Mouse (Mus musculus) layer of hippocampus, adult 2 months (tissue): ENCODE measurements around the gene Ighmbp2. TPM values are rescaled to one million over a fixed set of nuclear protein-coding genes. Genes with fewer than 3 reads are reported as not detected.
"Not testable (repeated sequence)": the region's sequence is repeated elsewhere in the genome, so short reads cannot be mapped to it uniquely, and the experiment has no call there.

ENCODE experiments used
- DNase-seq, 2 experiments: peaks; one replicate each; pipeline ENCODE4 v3.0.0; 2022; ENCODE audit warnings: low spot score in 2 of 2
- H3K27ac ChIP-seq: fragments of 200-600 bp; 2 replicates; pipeline ENCODE4 v1.8.1; 2022
- H3K4me3 ChIP-seq: fragments of 200-600 bp; 2 replicates; pipeline ENCODE4 v1.8.1; 2022; ENCODE audit warnings: mild to moderate bottlenecking
- CTCF ChIP-seq: fragments of 200-600 bp; conservative IDR thresholded peaks from 2 replicates; pipeline ENCODE4 v1.8.1; 2022; ENCODE audit warnings: antibody characterized with exemption, mild to moderate bottlenecking, moderate library complexity
- microRNA-seq, 2 experiments: library from miRNA; unstranded; fragments of <30 nt; microRNA quantifications; one replicate each; pipeline ENCODE4 v1.2.0; 2021
- total RNA-seq, 2 experiments: library from RNA; stranded (reverse); gene quantifications; 2 replicates each; pipeline ENCODE4 v1.2.3; 2021

Ighmbp2 gene
- total RNA-seq, 2 experiments from 2014 or later: 11.9 to 12.4 TPM

DNA sequence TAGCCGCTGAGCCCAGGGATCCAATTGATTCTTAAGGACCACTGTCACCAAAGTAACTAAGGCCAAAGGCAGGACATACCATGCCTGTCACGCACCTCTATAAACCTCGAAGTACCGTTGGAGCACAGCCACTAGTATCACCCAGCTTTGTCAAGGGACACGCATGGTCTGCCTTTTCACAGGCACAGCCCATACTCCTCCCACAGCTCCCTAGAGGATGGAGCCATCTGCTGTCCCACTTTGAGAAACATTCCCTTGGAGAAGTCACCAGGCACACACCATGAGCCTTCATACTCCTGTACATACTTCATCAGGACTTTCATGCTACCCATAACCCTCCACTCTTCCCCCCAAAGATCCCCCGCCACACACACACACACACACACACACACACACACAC, 13.0 kb downstream of the Ighmbp2 start:
- Histone ChIP-seq H3K4me3 (no peak overlapping the region), H3K27ac (no peak overlapping the region)
- no peak for TF ChIP-seq CTCF
- DNase-seq: peak in 1 of 2 experiments; percentile 18

DNA sequence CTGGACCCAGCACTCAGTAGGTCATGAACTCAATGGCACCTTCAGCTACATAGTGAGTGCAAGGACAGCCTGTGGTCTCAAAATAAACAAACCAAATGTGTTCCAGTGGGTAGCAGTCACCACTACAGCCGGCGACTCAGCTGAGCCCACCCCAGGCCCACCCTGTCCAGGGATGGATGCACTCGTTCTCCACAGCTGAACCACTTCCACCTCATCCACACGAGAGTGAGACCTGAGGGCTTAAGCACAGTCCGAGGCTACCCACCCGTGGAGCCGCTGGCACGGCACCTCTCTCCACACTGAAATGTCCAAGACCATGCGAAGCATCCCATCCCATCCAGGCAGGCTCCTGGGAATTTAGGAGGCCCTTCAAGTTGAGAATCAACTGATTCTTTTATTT, 13.5 kb downstream of the Ighmbp2 start:
- H3K4me3 ChIP-seq: no peak overlapping the region
- DNase-seq: no peak
- TF ChIP-seq CTCF: no peak
- H3K27ac ChIP-seq: no peak overlapping the region

DNA sequence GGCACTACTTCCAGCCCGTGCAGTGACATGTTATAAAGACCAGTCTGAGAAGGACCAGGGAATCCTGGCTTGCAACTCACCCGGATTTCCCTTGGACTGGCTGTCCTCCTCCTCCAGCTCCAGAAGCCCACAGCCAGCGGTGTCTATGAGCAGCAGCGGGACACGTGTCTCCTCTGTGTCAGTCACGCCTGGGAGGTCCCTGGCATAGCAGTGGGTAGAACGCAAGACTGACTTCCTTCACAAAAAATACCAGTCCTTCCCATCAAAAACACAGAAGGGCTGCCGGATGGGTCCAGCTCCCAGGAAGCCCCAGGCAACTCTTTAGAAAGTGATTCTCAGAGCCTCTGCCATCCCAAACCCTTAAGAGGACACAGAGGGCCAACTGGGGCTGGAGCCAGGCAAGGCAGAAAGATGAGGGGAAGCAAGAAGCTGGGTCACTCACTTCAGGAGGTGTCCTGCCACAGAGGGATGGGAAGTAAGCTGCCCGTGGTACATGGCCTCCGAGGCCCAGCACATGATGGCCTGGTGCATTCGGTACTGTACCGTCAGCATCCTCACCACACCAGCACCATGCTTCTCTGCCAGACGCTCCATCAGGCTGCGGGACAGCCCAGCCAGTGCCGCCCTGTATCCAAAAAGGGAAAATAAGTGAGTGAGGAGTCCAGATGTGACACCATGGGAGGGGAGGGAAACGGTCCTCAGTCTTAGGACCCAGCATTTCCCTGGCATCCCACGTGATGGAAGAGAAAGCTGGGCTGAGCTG, 14.4 kb downstream of the Ighmbp2 start:
- no peak for DNase-seq
- no peak for TF ChIP-seq CTCF
- no peak overlapping the region for H3K27ac ChIP-seq
- no peak overlapping the region for H3K4me3 ChIP-seq

DNA sequence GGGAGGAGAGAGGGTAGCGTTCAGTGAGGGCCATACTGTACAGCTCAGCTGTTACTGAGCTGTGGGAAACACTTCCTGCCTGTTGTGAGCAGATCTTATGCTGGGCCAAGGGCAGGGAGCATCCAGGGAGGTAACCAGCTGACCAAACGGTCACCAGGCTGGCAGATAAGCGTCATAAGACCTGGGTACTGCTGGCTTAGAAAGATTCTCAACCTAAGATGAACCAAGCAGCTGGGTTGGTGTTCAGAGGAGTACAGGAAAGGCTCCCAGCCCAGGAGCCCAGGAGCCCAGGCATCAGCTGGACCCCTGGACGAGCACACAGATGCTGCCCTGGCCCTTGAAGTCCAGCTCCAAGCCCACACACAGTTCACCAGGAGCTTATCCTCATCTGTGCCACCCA, 15.5 kb downstream of the Ighmbp2 start:
- TF ChIP-seq CTCF: no peak
- H3K27ac ChIP-seq: no peak overlapping the region
- DNase-seq: no peak
- H3K4me3 ChIP-seq: no peak overlapping the region

DNA sequence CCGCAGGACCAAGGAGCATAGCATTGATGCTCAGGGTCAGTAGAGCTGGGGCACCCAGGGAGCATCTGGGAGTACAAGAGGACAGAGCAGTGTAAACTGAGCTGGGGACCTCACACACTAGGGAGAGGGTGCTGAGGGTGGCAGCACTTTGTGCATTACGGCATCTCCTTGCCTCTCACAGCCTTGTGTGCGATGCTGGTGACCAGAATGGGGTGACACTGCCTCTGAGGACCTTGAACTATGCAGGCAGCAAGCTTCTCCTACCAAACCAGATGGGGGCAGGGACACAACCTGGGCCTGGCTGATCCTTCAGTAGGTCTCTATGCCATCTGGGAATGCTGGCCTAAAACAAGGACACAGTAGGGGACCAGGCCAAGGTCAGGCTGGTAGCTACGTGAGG, 16.1 kb downstream of the Ighmbp2 start:
- no peak for TF ChIP-seq CTCF
- H3K27ac ChIP-seq: no peak overlapping the region
- H3K4me3 ChIP-seq: no peak overlapping the region
- no peak for DNase-seq

DNA sequence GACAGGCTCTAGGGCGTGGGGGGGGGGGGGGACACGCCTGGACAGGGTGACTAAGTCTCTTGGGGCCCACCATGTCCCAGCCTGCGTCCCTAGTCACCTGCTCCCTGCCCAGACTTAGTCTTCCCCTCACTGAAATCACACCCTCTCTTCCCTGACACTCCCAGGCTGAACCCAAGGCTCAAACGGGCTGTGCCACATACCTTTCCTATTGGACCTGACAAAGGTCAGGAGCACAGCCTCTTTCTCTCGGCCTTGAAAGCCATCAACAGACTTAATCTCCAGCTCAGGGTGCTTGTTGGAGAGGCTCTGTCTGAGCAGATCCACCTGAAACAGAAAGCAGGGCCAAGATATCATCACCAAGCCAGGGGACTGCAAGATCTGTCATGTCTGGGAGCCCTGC, 16.7 kb downstream of the Ighmbp2 start:
- no peak for DNase-seq
- Histone ChIP-seq H3K27ac (no peak overlapping the region), H3K4me3 (no peak overlapping the region)
- TF ChIP-seq CTCF: no peak

DNA sequence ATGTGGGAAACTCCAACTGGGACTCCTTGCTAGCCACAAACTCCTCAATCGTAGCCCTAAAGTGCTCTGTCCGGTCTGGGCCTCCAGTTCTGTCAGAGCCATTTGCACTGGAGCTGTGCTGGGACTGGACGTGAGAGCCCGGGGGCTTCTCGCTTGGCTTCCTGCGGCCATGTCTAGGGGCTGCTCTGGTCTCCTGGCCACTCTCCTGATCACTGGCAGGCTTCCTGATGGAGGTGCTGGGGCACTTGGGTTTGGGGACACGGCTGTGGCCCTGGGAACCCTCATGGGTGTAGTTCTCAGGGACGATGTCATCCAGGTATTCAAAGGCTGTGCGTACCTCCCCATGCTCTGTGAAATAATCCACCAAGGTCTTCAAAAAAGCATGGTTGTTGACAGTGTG, 17.6 kb downstream of the Ighmbp2 start:
- no peak for DNase-seq
- no peak for TF ChIP-seq CTCF
- Histone ChIP-seq H3K4me3 (no peak overlapping the region), H3K27ac (no peak overlapping the region)

DNA sequence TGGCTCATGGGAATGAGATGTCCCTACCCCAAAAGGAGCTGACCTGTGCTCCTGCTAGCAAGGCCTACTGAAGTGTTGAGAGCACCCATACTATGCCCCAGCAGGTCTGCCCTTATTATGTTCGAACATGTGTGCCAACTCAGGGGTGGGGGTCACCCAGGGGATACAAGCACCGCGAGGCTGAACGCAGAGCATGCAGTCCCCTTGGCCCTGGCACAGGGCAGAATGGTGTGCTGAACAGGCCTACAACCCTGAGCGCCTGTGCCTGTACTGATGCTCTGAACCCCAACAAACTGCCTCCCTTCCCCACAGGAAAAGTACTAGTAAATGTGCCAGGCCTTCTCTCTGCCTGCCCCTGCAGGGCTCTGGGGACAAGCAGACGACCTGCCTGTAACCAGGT, 18.5 kb downstream of the Ighmbp2 start:
- no peak for DNase-seq
- Histone ChIP-seq H3K27ac (no peak overlapping the region), H3K4me3 (no peak overlapping the region)
- no peak for TF ChIP-seq CTCF

DNA sequence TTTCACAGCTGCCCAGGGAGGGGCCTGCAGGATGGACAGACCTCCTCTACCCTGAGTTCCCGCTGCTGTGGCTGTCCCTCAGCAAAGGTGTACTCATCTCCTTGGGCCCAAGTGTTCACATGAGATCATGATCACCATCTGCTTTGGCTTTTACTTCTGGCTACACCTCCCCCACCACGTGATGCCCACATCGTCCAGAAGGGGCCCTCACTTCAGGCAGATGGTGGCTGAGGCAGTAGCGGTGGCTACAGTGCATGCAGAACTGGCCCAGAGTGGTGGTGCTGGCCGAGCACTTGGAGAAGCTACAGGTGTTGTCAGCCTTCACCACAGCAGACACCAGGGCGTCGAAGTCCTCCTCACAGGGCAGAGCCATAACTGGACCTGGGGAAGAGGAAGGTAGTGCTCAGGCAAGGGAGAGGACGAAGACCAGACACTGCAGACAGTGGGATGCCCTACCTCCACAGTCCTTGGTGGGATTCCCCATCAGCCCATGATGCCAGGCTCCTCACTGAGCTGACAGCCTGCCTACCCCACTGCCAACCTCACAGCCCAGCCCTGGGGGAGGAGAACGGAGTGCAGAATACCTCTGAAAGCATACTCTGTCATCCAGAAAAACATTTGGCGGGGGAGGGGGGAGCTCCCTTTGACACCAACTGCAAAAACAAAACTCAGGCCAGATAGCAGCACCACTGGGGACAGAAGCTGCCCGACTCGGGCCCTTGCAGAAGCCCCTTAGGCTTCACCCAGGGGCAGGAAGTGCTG, 20.9 kb downstream of the Ighmbp2 start:
- no peak for DNase-seq
- no peak for TF ChIP-seq CTCF
- no peak overlapping the region for H3K27ac ChIP-seq
- H3K4me3 ChIP-seq: no peak overlapping the region

DNA sequence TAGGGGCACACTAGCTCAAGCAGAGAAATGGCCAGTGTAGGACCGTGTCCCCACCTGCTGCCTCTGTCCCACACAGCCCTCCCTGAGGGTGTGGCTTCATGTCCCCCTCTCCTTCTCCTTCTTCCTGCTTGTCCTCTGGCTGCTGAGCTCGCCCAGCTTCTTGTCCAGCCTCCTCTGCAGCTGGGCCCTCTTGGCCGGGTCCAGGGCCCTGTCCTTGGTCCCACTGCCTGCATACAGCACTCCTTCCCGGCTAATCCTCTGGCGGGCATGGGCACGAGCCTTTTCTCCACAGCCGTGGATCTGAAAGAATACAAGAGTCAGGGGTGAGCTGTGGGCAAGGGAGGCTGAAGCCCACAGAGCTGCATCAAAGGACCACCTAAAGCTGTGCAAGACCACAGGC, 21.5 kb downstream of the Ighmbp2 start:
- Histone ChIP-seq H3K4me3 (no peak overlapping the region), H3K27ac (no peak overlapping the region)
- TF ChIP-seq CTCF: no peak
- no peak for DNase-seq

DNA sequence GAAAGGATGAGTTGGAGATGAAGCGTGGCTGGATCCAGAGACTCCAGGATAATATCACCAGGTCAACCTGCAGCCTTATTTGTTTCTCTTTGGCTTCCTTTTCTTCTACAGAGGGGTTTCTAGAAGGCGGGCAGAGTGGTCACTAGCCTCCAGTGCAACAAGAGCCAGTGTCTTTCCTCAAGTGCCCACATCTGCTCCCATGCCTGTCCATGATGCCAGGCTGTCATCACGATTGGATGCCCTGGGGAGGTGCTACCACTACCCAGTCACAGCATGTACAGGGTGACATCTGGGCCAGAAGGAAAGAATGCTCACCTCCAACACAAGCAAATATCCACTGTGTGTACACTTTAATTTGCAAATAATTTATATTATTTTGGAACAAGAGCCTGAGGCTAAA, 22.2 kb downstream of the Ighmbp2 start:
- no peak for DNase-seq
- Histone ChIP-seq H3K27ac (no peak overlapping the region), H3K4me3 (no peak overlapping the region)
- TF ChIP-seq CTCF: no peak

DNA sequence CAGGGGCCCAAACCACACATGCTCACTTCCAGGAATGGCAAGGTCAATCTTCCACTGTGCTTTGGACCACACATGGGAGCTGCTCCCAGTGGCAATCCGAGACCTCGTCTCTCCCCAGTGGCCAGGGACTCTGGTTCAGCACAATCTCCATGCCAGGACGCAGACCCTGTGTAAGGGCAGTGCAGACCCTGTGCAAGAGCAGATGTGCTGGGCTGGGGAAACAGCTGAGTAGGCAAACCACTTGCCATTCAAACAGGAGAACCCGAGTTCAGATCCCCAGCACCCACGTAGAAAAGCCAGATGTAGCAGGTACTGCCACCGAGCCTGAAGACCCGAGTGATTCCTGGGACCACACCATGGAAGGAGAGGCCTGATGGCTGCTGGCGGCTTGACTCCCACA, 22.8 kb downstream of the Ighmbp2 start:
- no peak overlapping the region for H3K27ac ChIP-seq
- no peak overlapping the region for H3K4me3 ChIP-seq
- TF ChIP-seq CTCF: no peak

DNA sequence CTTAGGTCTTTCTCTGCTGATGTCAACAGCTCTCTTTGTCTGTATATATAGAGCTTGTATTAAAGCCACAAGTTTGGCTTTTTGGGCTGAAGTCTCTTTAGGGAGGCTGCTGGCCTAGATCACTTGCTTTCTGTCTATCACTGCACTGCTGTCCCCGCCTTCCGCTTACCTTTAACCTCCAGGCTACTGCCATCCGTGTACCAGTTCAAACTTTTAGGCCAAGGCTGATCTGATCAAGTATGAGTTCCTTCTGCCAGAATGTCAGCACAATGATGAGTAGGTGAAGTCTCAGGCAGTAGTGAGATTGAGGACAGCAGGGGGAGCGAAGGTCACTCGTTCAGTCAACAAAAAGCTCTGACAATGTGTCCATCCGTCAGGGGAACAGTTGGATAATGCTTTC, 57.6 kb downstream of the Ighmbp2 start:
- not testable (repeated sequence) for DNase-seq, H3K27ac ChIP-seq, H3K4me3 ChIP-seq

More for the DNA sequence above, 22.8 kb downstream of the Ighmbp2 start:
- no peak for DNase-seq

DNA sequence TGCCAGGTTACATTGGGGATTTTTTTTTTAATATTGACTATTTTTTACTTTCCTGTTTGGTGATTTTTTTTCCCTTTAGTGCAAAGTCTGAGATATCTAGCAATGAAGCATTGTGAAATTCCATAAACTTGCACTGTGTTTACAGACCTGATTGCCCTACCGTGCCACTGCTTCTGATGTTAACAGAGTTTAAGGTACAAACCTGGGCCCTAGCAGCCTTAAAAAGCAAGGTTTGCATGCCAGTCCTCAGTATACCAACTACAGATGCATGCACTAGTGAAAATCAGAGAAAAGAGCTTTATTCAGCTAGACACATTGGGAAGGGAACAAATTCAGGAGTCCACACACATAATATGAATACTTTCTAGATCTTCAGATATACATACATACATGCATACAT, 67.9 kb downstream of the Ighmbp2 start:
- not testable (repeated sequence) for H3K4me3 ChIP-seq, DNase-seq, H3K27ac ChIP-seq

Small RNA genes within 50 kb of the gene (microRNA-seq; reads per million reads assigned to microRNA genes)
- 0 to 1.3 reads per million in 2 experiments for gene Mir6984

Other genes starting within 250 kb of the Ighmbp2 start
- gene Mrpl21, start 116 bp downstream of the Ighmbp2 start, total RNA-seq: 10 to 100 TPM; 47.6 to 54.4 TPM
- gene Cpt1a, start 39.3 kb upstream of the Ighmbp2 start, total RNA-seq: 10 to 100 TPM; 24.8 to 26.3 TPM
- gene Tesmin, start 105.8 kb upstream of the Ighmbp2 start, total RNA-seq: under 1 TPM; 0.20 to 0.33 TPM
- under 1 TPM in 1 of 2 experiments, not detected in 1; 0.79 TPM for gene Gal, start 131.5 kb upstream of the Ighmbp2 start, total RNA-seq